In genomic region chr3:83816372-83816925, GRCm38 (mm10) we compare ENCODE assay signal across 28 mouse cellular contexts. TPM values are rescaled to one million over a fixed set of nuclear protein-coding genes. Genes with fewer than 3 reads are reported as not detected.
A peak's percentile ranks its signal among the peaks of the same experiment; 100 is the strongest.
DNase-seq lines count a peak whose midpoint lies in the region; ATAC-seq lines count a peak whose summit lies in the region.
"Had no signal": no experiment of that assay in that cellular context is flagged by ENCODE, and none has a peak within 500 bp of the region (broad histone marks: within the 10 kb centered on the region; RNA-seq: fewer than 3 reads in every experiment).

No protein-coding gene starts in this region.

- WGBS in limb, embryonic 13.5 days, result 21% methylated on average over 4 of the region's 4 CpGs
- 32% methylated on average over 4 of the region's 4 CpGs for WGBS in limb, embryonic 15.5 days

- peak; percentile 85 for ATAC-seq in limb, embryonic 13.5 days (ENCODE audit: low FRiP score, low read depth)
- ATAC-seq in limb, embryonic 15.5 days (ENCODE audit: insufficient number of reproducible peaks, low FRiP score, low TSS enrichment, low read depth), result peak; percentile 87
- ATAC-seq: activated CD4-positive, CD25-positive, alpha-beta regulatory T cell, adult 4 months; CD4-positive, CD25-positive, alpha-beta regulatory T cell, adult 4 months; forebrain, embryonic 14.5 days; forebrain, embryonic 16.5 days; Patski had no signal

- H3K27ac ChIP-seq in limb, embryonic 13.5 days, result peak overlapping the region; percentile 44; the same call in 1 of the 2 replicates
- H3K27ac ChIP-seq in limb, embryonic 15.5 days, result 0 out of 2 replicates have a peak overlapping the region, but pooled peaks have one; percentile 43
- H3K27ac ChIP-seq: embryonic facial prominence, embryonic 13.5 days; embryonic facial prominence, embryonic 15.5 days; forebrain, embryonic 10.5 days; forebrain, embryonic 12.5 days had no signal

- H3K9me3 ChIP-seq in limb, embryonic 13.5 days, result no peaks in the 10 kb centered on the region
- H3K9me3 ChIP-seq in limb, embryonic 15.5 days, result no peaks in the 10 kb centered on the region
- H3K9me3 ChIP-seq: embryonic facial prominence, embryonic 13.5 days; embryonic facial prominence, embryonic 15.5 days; forebrain, embryonic 10.5 days; forebrain, embryonic 12.5 days; G1E had no signal

- H3K4me1 ChIP-seq in limb, embryonic 13.5 days, result peaks cover 57% of the 10 kb centered on the region
- peaks cover 18% of the 10 kb centered on the region for H3K4me1 ChIP-seq in limb, embryonic 15.5 days
- H3K4me1 ChIP-seq: forebrain, embryonic 10.5 days; forebrain, embryonic 12.5 days had no signal

- no peak overlapping the region for H3K4me2 ChIP-seq in limb, embryonic 13.5 days (replicated peaks)
- no peak overlapping the region for H3K4me2 ChIP-seq in limb, embryonic 15.5 days
- H3K4me2 ChIP-seq: embryonic facial prominence, embryonic 13.5 days; embryonic facial prominence, embryonic 15.5 days; forebrain, embryonic 12.5 days had no signal

- H3K9ac ChIP-seq in limb, embryonic 13.5 days, result no peak overlapping the region
- H3K9ac ChIP-seq in limb, embryonic 15.5 days, result no peak overlapping the region
- H3K9ac ChIP-seq: embryonic facial prominence, embryonic 13.5 days; embryonic facial prominence, embryonic 15.5 days; forebrain, embryonic 12.5 days had no signal

- H3K36me3 ChIP-seq in limb, embryonic 13.5 days, result no peaks in the 10 kb centered on the region
- no peaks in the 10 kb centered on the region for H3K36me3 ChIP-seq in limb, embryonic 15.5 days
- H3K36me3 ChIP-seq: embryonic facial prominence, embryonic 13.5 days; embryonic facial prominence, embryonic 15.5 days; forebrain, embryonic 10.5 days; forebrain, embryonic 12.5 days; G1E had no signal

- peak; percentile 33 for DNase-seq in heart, adult 11 months
- DNase-seq in heart, postnatal 14 days, result no peak
- DNase-seq in cerebellum, adult 18-20 months, result no peak
- DNase-seq: adrenal gland, adult 8-10 months; adrenal gland, postnatal 14 days; adrenal gland, postnatal 36 days; B cell, adult 2 months; cerebellum, adult 11-12 months; cerebellum, adult 8-10 months; cerebellum, adult 9-11 months; cerebellum, postnatal 14 days; cerebellum, postnatal 36 days; embryo, embryonic 11 days had no signal

- no peaks in the 10 kb centered on the region for H3K27me3 ChIP-seq in limb, embryonic 13.5 days
- no peaks in the 10 kb centered on the region for H3K27me3 ChIP-seq in limb, embryonic 15.5 days
- H3K27me3 ChIP-seq: CH12.LX; embryonic facial prominence, embryonic 13.5 days; embryonic facial prominence, embryonic 15.5 days; forebrain, embryonic 12.5 days had no signal

- H3K4me3 ChIP-seq in limb, embryonic 13.5 days, result no peak overlapping the region
- no peak overlapping the region for H3K4me3 ChIP-seq in limb, embryonic 15.5 days
- H3K4me3 ChIP-seq: embryonic facial prominence, embryonic 13.5 days; embryonic facial prominence, embryonic 15.5 days; erythroblast, embryonic 14.5 days; forebrain, embryonic 10.5 days; forebrain, embryonic 12.5 days had no signal

- intact Hi-C loops in heart, postnatal 14 days (cut with DNase I), result no loop called here

RNA-seq across cellular contexts. Expression of gene Tlr2, which starts 25.1 kb away (rescaled TPM):
- 1 to 10 TPM; 2.0 to 2.2 TPM for total RNA-seq in heart, postnatal 14 days (2021)
- 7.4 and 8.2 TPM in 2 replicates for polyA plus RNA-seq in limb, embryonic 13.5 days (2015; fragmentation: Nextera tagmentation; extraction: Ambion mirVana)
- polyA plus RNA-seq in limb, embryonic 15.5 days (2015; fragmentation: Nextera tagmentation; extraction: Ambion mirVana), result 9.3 and 11.7 TPM in 2 replicates
- polyA plus RNA-seq: erythroblast, embryonic 14.5 days; G1E had no signal

RNA-seq across cellular contexts. Expression of gene Sfrp2, which starts 50.3 kb away (rescaled TPM):
- 10 to 100 TPM in 1 of 2 experiments, 1 to 10 TPM in 1; 9.1 to 13.2 TPM for total RNA-seq in heart, postnatal 14 days (2021)
- 419 and 465 TPM in 2 replicates for polyA plus RNA-seq in limb, embryonic 13.5 days (2015; fragmentation: Nextera tagmentation; extraction: Ambion mirVana)
- polyA plus RNA-seq in limb, embryonic 15.5 days (2015; fragmentation: Nextera tagmentation; extraction: Ambion mirVana), result 247 and 354 TPM in 2 replicates
- total RNA-seq: common myeloid progenitor, adult 5-6 weeks had no signal
- polyA plus RNA-seq: erythroblast, embryonic 14.5 days; G1E had no signal
